Mouse (Mus musculus): ENCODE measurements at regions not wholly inside any gene's neighbourhood (a gene's known extent, or its start where the extent isn't known, plus 50 kb on each side); places are given as distances from the start of the nearest gene placed in this dataset.
"Not testable (repeated sequence)": the region's sequence is repeated elsewhere in the genome, so short reads cannot be mapped to it uniquely, and the experiment has no call there.

DNA sequence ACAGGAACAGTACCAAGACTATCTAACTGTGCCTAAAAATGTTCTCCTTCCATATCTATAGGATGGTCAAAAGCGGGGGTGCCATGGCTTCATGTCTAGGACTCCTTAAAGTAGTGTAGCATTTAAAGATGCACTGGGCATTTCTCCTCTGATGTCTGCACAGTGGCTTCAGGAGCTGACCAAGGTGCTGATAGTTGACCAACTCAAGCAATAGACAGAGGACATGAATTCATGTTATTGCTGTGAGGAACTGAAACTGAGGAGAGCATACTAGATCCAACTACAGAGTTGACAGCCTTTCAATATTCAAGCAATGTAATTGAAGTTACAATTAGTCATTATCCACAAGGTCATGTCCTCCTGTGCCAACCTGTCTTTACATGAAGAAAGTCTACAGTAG, 133.0 kb upstream of the Pou6f2 start:
- Histone ChIP-seq H3K9me3 (replicated peaks; ENCODE audit: control insufficient read depth, insufficient read depth, low read length, poor library complexity, severe bottlenecking) (no peaks in the 10 kb centered on the region), H3K27ac (ENCODE audit: insufficient read depth, low read length) (no peak overlapping the region), H3K4me3 (ENCODE audit: low read depth, low read length) (no peak overlapping the region), H3K36me3 (ENCODE audit: control insufficient read depth, insufficient read depth, low read length, poor library complexity, severe bottlenecking) (no peaks in the 10 kb centered on the region), H3K27me3 (ENCODE audit: control insufficient read depth, insufficient read depth, low read length, poor library complexity, severe bottlenecking) (no peaks in the 10 kb centered on the region), H3K4me1 (ENCODE audit: control insufficient read depth, insufficient read depth, low read length) (no peaks in the 10 kb centered on the region), H3K9ac (ENCODE audit: low read depth, poor library complexity, severe bottlenecking) (no peak overlapping the region)
- no peak for TF ChIP-seq EP300 (IDR thresholded peaks at IDR 0.05; ENCODE audit: insufficient read depth, low read depth, low read length)
- TF ChIP-seq POLR2A (IDR thresholded peaks at IDR 0.05; ENCODE audit: insufficient read depth, low read length) = no peak
- no peak for TF ChIP-seq CTCF (IDR thresholded peaks at IDR 0.05; ENCODE audit: low read depth, low read length)

DNA sequence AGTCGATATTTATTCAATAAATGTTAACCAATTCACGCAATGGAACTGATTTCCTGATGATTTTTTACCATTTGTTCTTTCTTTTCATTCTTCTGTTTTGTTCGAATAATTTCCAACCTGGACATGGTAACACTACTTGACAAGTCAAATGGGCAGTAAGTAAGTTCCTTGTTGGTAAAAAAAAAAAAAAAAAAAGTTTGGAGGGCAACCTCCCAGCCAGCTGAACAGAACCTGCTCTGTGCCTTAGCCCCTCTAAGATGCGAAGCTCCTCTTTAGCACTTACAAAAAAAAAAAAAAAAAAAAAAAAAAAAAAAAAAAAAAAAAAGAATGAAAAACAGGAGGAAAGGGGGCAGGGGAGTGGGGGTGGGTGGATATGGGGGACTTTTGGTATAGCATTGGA, 100.7 kb upstream of the Pou6f2 start:
- Histone ChIP-seq H3K9ac (ENCODE audit: low read depth, poor library complexity, severe bottlenecking) (no peak overlapping the region), H3K36me3 (ENCODE audit: control insufficient read depth, insufficient read depth, low read length, poor library complexity, severe bottlenecking) (no peaks in the 10 kb centered on the region), H3K4me3 (ENCODE audit: low read depth, low read length) (no peak overlapping the region), H3K4me1 (ENCODE audit: control insufficient read depth, insufficient read depth, low read length) (no peaks in the 10 kb centered on the region), H3K27ac (ENCODE audit: insufficient read depth, low read length) (no peak overlapping the region), H3K27me3 (ENCODE audit: control insufficient read depth, insufficient read depth, low read length, poor library complexity, severe bottlenecking) (no peaks in the 10 kb centered on the region; the same call in 1 of the 2 replicates), H3K9me3 (replicated peaks; ENCODE audit: control insufficient read depth, insufficient read depth, low read length, poor library complexity, severe bottlenecking) (0 out of 2 replicates have a peak, but pooled peaks cover 3% of the 10 kb centered on the region)
- TF ChIP-seq EP300 (IDR thresholded peaks at IDR 0.05; ENCODE audit: insufficient read depth, low read depth, low read length) = no peak
- TF ChIP-seq CTCF (IDR thresholded peaks at IDR 0.05; ENCODE audit: low read depth, low read length) = no peak
- TF ChIP-seq POLR2A (IDR thresholded peaks at IDR 0.05; ENCODE audit: insufficient read depth, low read length) = no peak

DNA sequence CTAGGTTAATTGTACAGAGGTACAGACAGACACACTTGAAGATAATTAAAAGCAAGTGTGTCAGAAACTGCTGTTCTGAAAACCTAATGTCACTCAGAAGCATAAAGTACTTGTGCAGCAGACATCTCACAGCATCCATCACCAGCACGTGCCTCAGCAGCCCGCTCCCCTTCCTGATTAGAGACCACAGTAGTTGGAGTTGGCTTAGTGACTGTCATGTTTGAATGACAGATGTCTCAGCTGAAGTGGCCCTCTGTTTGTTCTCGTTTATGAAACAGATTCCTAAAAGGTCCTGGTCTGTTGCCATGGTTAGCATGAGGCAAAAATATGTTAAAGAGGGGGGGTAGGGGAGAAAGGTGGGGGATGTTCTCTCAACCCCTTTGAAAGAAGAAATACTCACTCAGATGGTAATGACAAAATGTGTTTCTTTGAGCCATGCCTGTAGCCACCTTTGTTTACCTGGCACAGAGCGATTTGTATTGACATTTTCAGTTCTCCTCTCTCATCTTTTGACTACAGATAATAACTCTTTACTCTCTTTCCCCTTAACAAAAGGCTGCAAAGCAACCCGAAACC, 100.2 kb upstream of the Pou6f2 start:
- no peaks in the 10 kb centered on the region for H3K4me1 ChIP-seq (ENCODE audit: control insufficient read depth, insufficient read depth, low read length)
- no peak for TF ChIP-seq CTCF (IDR thresholded peaks at IDR 0.05; ENCODE audit: low read depth, low read length)
- no peak for TF ChIP-seq POLR2A (IDR thresholded peaks at IDR 0.05; ENCODE audit: insufficient read depth, low read length)
- TF ChIP-seq EP300 (IDR thresholded peaks at IDR 0.05; ENCODE audit: insufficient read depth, low read depth, low read length) = no peak
- H3K27me3 ChIP-seq (ENCODE audit: control insufficient read depth, insufficient read depth, low read length, poor library complexity, severe bottlenecking) = no peaks in the 10 kb centered on the region; the same call in 1 of the 2 replicates
- H3K27ac ChIP-seq (ENCODE audit: insufficient read depth, low read length) = no peak overlapping the region
- no peak overlapping the region for H3K9ac ChIP-seq (ENCODE audit: low read depth, poor library complexity, severe bottlenecking)
- no peaks in the 10 kb centered on the region for H3K36me3 ChIP-seq (ENCODE audit: control insufficient read depth, insufficient read depth, low read length, poor library complexity, severe bottlenecking)
- H3K9me3 ChIP-seq (replicated peaks; ENCODE audit: control insufficient read depth, insufficient read depth, low read length, poor library complexity, severe bottlenecking) = 0 out of 2 replicates have a peak, but pooled peaks cover 3% of the 10 kb centered on the region
- H3K4me3 ChIP-seq (ENCODE audit: low read depth, low read length) = no peak overlapping the region

DNA sequence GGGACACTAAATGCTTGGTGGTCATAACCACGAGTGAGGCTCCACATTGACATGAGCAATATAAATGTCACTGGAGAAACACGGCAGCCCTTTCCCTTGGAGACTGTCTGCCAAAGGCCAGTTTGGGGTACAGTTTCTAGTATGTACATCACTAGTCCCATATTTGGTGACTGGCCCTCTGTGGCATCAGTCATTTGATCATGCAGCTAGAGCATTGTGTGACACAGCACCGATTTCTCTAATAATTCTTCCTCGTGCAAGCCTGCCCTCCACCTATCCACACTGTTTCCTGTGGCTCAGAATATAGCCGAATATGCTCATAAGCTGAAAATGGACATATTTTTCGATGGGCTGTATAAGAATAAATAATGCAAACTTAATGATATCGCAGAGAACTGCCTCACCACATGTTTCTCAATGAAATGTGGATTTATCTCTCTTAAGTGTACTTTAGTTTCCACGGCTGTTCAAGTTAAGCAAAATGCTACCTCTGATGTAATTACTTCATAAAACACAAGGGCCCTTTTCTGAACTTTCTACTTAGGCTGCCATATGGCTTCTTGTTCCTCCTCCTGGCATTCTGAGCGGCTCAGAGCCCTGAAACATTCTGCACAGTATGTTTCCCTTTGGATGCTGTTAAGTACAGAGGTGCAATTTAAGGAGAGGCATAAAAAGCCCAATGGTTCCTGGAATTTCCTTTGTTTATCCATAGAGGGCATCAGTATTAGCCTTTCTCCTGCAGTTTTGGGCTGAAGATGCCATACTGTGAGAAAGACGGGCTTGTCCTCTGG, 97.7 kb upstream of the Pou6f2 start:
- Histone ChIP-seq H3K4me1 (ENCODE audit: control insufficient read depth, insufficient read depth, low read length) (no peaks in the 10 kb centered on the region), H3K36me3 (ENCODE audit: control insufficient read depth, insufficient read depth, low read length, poor library complexity, severe bottlenecking) (no peaks in the 10 kb centered on the region), H3K27ac (ENCODE audit: insufficient read depth, low read length) (no peak overlapping the region), H3K9ac (ENCODE audit: low read depth, poor library complexity, severe bottlenecking) (no peak overlapping the region), H3K9me3 (replicated peaks; ENCODE audit: control insufficient read depth, insufficient read depth, low read length, poor library complexity, severe bottlenecking) (no peaks in the 10 kb centered on the region), H3K27me3 (ENCODE audit: control insufficient read depth, insufficient read depth, low read length, poor library complexity, severe bottlenecking) (no peaks in the 10 kb centered on the region; the same call in 1 of the 2 replicates), H3K4me3 (ENCODE audit: low read depth, low read length) (no peak overlapping the region)
- TF ChIP-seq POLR2A (IDR thresholded peaks at IDR 0.05; ENCODE audit: insufficient read depth, low read length) (no peak), CTCF (IDR thresholded peaks at IDR 0.05; ENCODE audit: low read depth, low read length) (no peak), EP300 (IDR thresholded peaks at IDR 0.05; ENCODE audit: insufficient read depth, low read depth, low read length) (no peak)

DNA sequence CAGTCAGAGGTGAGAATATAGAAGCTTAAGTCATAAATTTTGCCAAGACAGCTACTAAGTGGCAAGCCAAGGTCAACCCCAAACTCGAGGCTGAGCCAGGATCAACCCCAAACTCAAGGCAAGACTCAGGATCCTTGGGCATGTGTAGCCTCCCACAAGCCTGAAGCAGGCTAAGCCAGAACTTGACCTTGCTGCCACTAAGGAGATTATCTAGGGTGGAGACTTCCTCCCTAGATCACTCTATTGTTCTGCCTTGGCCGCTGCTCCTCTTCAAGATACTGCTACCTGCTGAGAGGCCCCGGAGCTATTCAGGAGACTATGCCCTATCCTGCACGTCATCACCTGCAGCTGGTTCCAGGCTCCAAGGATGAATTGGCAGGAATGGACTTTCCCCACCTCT, 88.3 kb upstream of the Pou6f2 start:
- not testable (repeated sequence) for H3K4me3 ChIP-seq (ENCODE audit: low read depth, low read length); H3K36me3 ChIP-seq (ENCODE audit: control insufficient read depth, insufficient read depth, low read length, poor library complexity, severe bottlenecking); H3K9ac ChIP-seq (ENCODE audit: low read depth, poor library complexity, severe bottlenecking); H3K4me1 ChIP-seq (ENCODE audit: control insufficient read depth, insufficient read depth, low read length); H3K9me3 ChIP-seq (replicated peaks; ENCODE audit: control insufficient read depth, insufficient read depth, low read length, poor library complexity, severe bottlenecking); H3K27me3 ChIP-seq (ENCODE audit: control insufficient read depth, insufficient read depth, low read length, poor library complexity, severe bottlenecking)
- TF ChIP-seq EP300 (IDR thresholded peaks at IDR 0.05; ENCODE audit: insufficient read depth, low read depth, low read length) = peak; percentile 90
- peak overlapping the region; percentile 69; the same call in 1 of the 2 replicates for H3K27ac ChIP-seq (ENCODE audit: insufficient read depth, low read length)

DNA sequence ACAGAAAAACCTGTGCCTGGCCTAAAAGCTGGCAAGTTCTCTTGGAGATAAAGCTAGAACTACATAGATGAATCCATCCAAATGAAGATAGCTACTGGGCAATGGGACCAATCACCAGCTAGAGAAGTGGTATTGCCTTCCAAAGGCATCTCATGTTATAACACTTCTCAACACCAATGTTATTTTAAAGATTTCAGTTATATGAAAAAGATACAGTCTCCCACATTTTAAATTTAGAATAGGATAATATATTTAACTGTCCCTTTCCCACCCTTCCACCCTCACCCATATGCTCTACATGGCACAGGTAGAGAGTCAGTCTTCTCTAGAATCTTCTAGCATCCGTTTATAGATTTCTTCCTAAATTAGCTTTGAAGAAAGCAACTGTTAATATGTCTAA, 87.6 kb upstream of the Pou6f2 start:
- peaks cover 1% of the 10 kb centered on the region for H3K4me1 ChIP-seq (ENCODE audit: control insufficient read depth, insufficient read depth, low read length)
- TF ChIP-seq POLR2A (IDR thresholded peaks at IDR 0.05; ENCODE audit: insufficient read depth, low read length) (no peak), CTCF (IDR thresholded peaks at IDR 0.05; ENCODE audit: low read depth, low read length) (no peak), EP300 (IDR thresholded peaks at IDR 0.05; ENCODE audit: insufficient read depth, low read depth, low read length) (no peak)
- H3K36me3 ChIP-seq (ENCODE audit: control insufficient read depth, insufficient read depth, low read length, poor library complexity, severe bottlenecking) = no peaks in the 10 kb centered on the region
- H3K27ac ChIP-seq (ENCODE audit: insufficient read depth, low read length) = no peak overlapping the region
- no peaks in the 10 kb centered on the region for H3K9me3 ChIP-seq (replicated peaks; ENCODE audit: control insufficient read depth, insufficient read depth, low read length, poor library complexity, severe bottlenecking)
- no peak overlapping the region for H3K4me3 ChIP-seq (ENCODE audit: low read depth, low read length)
- H3K27me3 ChIP-seq (ENCODE audit: control insufficient read depth, insufficient read depth, low read length, poor library complexity, severe bottlenecking) = no peaks in the 10 kb centered on the region
- H3K9ac ChIP-seq (ENCODE audit: low read depth, poor library complexity, severe bottlenecking) = no peak overlapping the region
